Mouse (Mus musculus) neural tube, embryonic 12.5 days (tissue): ENCODE results near the gene Kif22. TPM values are rescaled to one million over a fixed set of nuclear protein-coding genes. Genes with fewer than 3 reads are reported as not detected.
A peak's percentile ranks its signal among the peaks of the same experiment; 100 is the strongest.

ENCODE experiments used
- ATAC-seq: fragments of 200-750 bp; cut with Nextera tagmentation; 2 replicates; pipeline ENCODE4 v1.8.0; 2017; ENCODE audit warnings: low read depth, mild to moderate bottlenecking, moderate TSS enrichment, moderate library complexity; ENCODE audit not compliant: low FRiP score
- H3K27ac ChIP-seq: fragments of 300-500 bp; sonication (generic); 2 replicates; pipeline ENCODE4 v1.5.1; 2016
- H3K27me3 ChIP-seq: fragments of 300-500 bp; sonication (generic); replicated peaks from 2 replicates; pipeline ENCODE4 v1.6.1; 2016; ENCODE audit warnings: mild to moderate bottlenecking
- H3K36me3 ChIP-seq: fragments of 300-500 bp; sonication (generic); 2 replicates; pipeline ENCODE4 v1.6.1; 2016; ENCODE audit warnings: mild to moderate bottlenecking
- H3K4me1 ChIP-seq: fragments of 300-500 bp; sonication (generic); 2 replicates; pipeline ENCODE4 v1.6.1; 2016
- H3K4me2 ChIP-seq: fragments of 300-500 bp; sonication (generic); replicated peaks from 2 replicates; pipeline ENCODE4 v1.6.1; 2016; ENCODE audit warnings: mild to moderate bottlenecking
- H3K4me3 ChIP-seq: fragments of 300-500 bp; sonication (generic); 2 replicates; pipeline ENCODE4 v1.5.1; 2016
- H3K9ac ChIP-seq: fragments of 300-500 bp; sonication (generic); 2 replicates; pipeline ENCODE4 v1.6.1; 2016; ENCODE audit warnings: mild to moderate bottlenecking
- H3K9me3 ChIP-seq: fragments of 300-500 bp; sonication (generic); 2 replicates; pipeline ENCODE4 v1.6.1; 2016; ENCODE audit warnings: mild to moderate bottlenecking
- WGBS: fragments of 180-500 bp; shearing (Covaris S2); methylation state at CpG from one replicate; pipeline ENCODE4 v1.1.7; 2016; 5-methylcytosine and 5-hydroxymethylcytosine counted together
- polyA plus RNA-seq: library from polyadenylated mRNA; unstranded; fragments of >200 nt; fragmentation: Nextera tagmentation; extraction: Ambion mirVana; gene quantifications from 2 replicates; pipeline ENCODE4 v1.2.1, GENCODE M21; 2016

The Kif22 gene
- polyA plus RNA-seq, 1 experiment from 2014 or later: 93.0 TPM

- H3K4me3 ChIP-seq: peak overlapping the region; percentile 98
- peaks cover 43% of the 10 kb centered on the region for H3K4me1 ChIP-seq
- peak overlapping the region; percentile 89 for H3K9ac ChIP-seq
- H3K27me3 ChIP-seq: no peaks in the 10 kb centered on the region
- peak overlapping the region; percentile 98 for H3K4me2 ChIP-seq
- H3K36me3 ChIP-seq: peaks cover 61% of the 10 kb centered on the region
- H3K9me3 ChIP-seq: no peaks in the 10 kb centered on the region
- H3K27ac ChIP-seq: peak overlapping the region; percentile 98
- WGBS: 3% methylated on average over 5 of the region's 48 CpGs
- peak; percentile 8; the same call in 1 of the 2 replicates for ATAC-seq
These were observed 15.7 kb downstream of the Kif22 start for GRCm38 (mm10) chr7:127026616-127026983.

- H3K36me3 ChIP-seq: peaks cover 58% of the 10 kb centered on the region
- peak; percentile 21 for ATAC-seq
- WGBS: under 1% methylated on average over 47 of the region's 48 CpGs
- H3K4me3 ChIP-seq: peak overlapping the region; percentile 98
- H3K9ac ChIP-seq: peak overlapping the region; percentile 89
- peaks cover 47% of the 10 kb centered on the region for H3K4me1 ChIP-seq
- H3K4me2 ChIP-seq: peak overlapping the region; percentile 98
- no peaks in the 10 kb centered on the region for H3K27me3 ChIP-seq
- H3K27ac ChIP-seq: peak overlapping the region; percentile 98
- no peaks in the 10 kb centered on the region for H3K9me3 ChIP-seq
These were observed 16.1 kb downstream of the Kif22 start for GRCm38 (mm10) chr7:127026161-127026600.

- H3K4me3 ChIP-seq: peak overlapping the region; percentile 98
- no peaks in the 10 kb centered on the region for H3K27me3 ChIP-seq
- no peaks in the 10 kb centered on the region for H3K9me3 ChIP-seq
- peak overlapping the region; percentile 98 for H3K4me2 ChIP-seq
- peaks cover 52% of the 10 kb centered on the region for H3K4me1 ChIP-seq
- peaks cover 53% of the 10 kb centered on the region for H3K36me3 ChIP-seq
- peak overlapping the region; percentile 98 for H3K27ac ChIP-seq
- under 1% methylated on average over 59 of the region's 65 CpGs for WGBS
- 0 out of 2 replicates have a peak, but pooled peaks have one; percentile 2 for ATAC-seq
- peak overlapping the region; percentile 89 for H3K9ac ChIP-seq
These were observed 16.6 kb downstream of the Kif22 start for GRCm38 (mm10) chr7:127025556-127026160.

- H3K4me3 ChIP-seq: peak overlapping the region; percentile 98
- H3K36me3 ChIP-seq: peaks cover 46% of the 10 kb centered on the region
- peak; percentile 30; the same call in 1 of the 2 replicates for ATAC-seq
- peak overlapping the region; percentile 89 for H3K9ac ChIP-seq
- H3K27ac ChIP-seq: peak overlapping the region; percentile 98
- H3K4me1 ChIP-seq: peaks cover 59% of the 10 kb centered on the region
- H3K27me3 ChIP-seq: no peaks in the 10 kb centered on the region
- WGBS: under 1% methylated on average over 30 of the region's 30 CpGs
- peak overlapping the region; percentile 98 for H3K4me2 ChIP-seq
- no peaks in the 10 kb centered on the region for H3K9me3 ChIP-seq
These were observed 17.3 kb downstream of the Kif22 start for GRCm38 (mm10) chr7:127024755-127025555.

GRCm38 (mm10) chr7:127023896-127024690, 18.2 kb downstream of the Kif22 start:
- peaks cover 43% of the 10 kb centered on the region for H3K36me3 ChIP-seq
- no peaks in the 10 kb centered on the region for H3K9me3 ChIP-seq
- H3K27me3 ChIP-seq: no peaks in the 10 kb centered on the region
- ATAC-seq: no peak
- H3K27ac ChIP-seq: no peak overlapping the region
- peak overlapping the region; percentile 89 for H3K9ac ChIP-seq
- peak overlapping the region; percentile 98 for H3K4me3 ChIP-seq
- 39% methylated on average over 19 of the region's 19 CpGs for WGBS
- H3K4me1 ChIP-seq: peaks cover 65% of the 10 kb centered on the region
- H3K4me2 ChIP-seq: peak overlapping the region; percentile 98

GRCm38 (mm10) chr7:127023272-127023691, 19.0 kb downstream of the Kif22 start:
- Histone ChIP-seq H3K36me3 (peaks cover 35% of the 10 kb centered on the region), H3K9me3 (no peaks in the 10 kb centered on the region), H3K27ac (no peak overlapping the region; the same call in 1 of the 2 replicates), H3K4me2 (peak overlapping the region; percentile 98), H3K27me3 (no peaks in the 10 kb centered on the region), H3K4me1 (peaks cover 72% of the 10 kb centered on the region), H3K9ac (peak overlapping the region; percentile 89), H3K4me3 (peak overlapping the region; percentile 98)
- no peak for ATAC-seq
- 79% methylated on average over 13 of the region's 13 CpGs for WGBS

- peak overlapping the region; percentile 98; the same call in 1 of the 2 replicates for H3K4me3 ChIP-seq
- H3K27me3 ChIP-seq: no peaks in the 10 kb centered on the region
- WGBS: 83% methylated on average over 7 of the region's 7 CpGs
- H3K9me3 ChIP-seq: no peaks in the 10 kb centered on the region
- no peak for ATAC-seq
- H3K4me2 ChIP-seq: peak overlapping the region; percentile 98
- peaks cover 72% of the 10 kb centered on the region for H3K4me1 ChIP-seq
- H3K36me3 ChIP-seq: peaks cover 33% of the 10 kb centered on the region
- peak overlapping the region; percentile 89 for H3K9ac ChIP-seq
- no peak overlapping the region for H3K27ac ChIP-seq
These were observed 19.6 kb downstream of the Kif22 start for GRCm38 (mm10) chr7:127022528-127023271.

- WGBS: 39% methylated on average over 5 of the region's 5 CpGs
- peak overlapping the region; percentile 98 for H3K4me2 ChIP-seq
- 0 out of 2 replicates have a peak overlapping the region, but pooled peaks have one; percentile 57 for H3K27ac ChIP-seq
- peaks cover 33% of the 10 kb centered on the region for H3K36me3 ChIP-seq
- ATAC-seq: no peak
- H3K4me3 ChIP-seq: peak overlapping the region; percentile 44; the same call in 1 of the 2 replicates
- H3K9ac ChIP-seq: peak overlapping the region; percentile 69
- peaks cover 72% of the 10 kb centered on the region for H3K4me1 ChIP-seq
- no peaks in the 10 kb centered on the region for H3K27me3 ChIP-seq
- no peaks in the 10 kb centered on the region for H3K9me3 ChIP-seq
These were observed 20.4 kb downstream of the Kif22 start for GRCm38 (mm10) chr7:127021563-127022527.

- under 1% methylated on average over 37 of the region's 37 CpGs for WGBS
- H3K27me3 ChIP-seq: no peaks in the 10 kb centered on the region
- peak within 1 kb of the TSS; percentile 44 for H3K4me3 ChIP-seq
- H3K4me2 ChIP-seq: peak within 1 kb of the TSS; percentile 98
- peaks cover 33% of the 10 kb centered on the region for H3K36me3 ChIP-seq
- no peak for ATAC-seq
- peak within 1 kb of the TSS; percentile 69 for H3K9ac ChIP-seq
- H3K4me1 ChIP-seq: peaks cover 74% of the 10 kb centered on the region
- H3K9me3 ChIP-seq: no peaks in the 10 kb centered on the region
- H3K27ac ChIP-seq: peak within 1 kb of the TSS; percentile 57
These were observed 21.2 kb downstream of the Kif22 start, which contains the start of the genes Gm42742 and Prrt2 for GRCm38 (mm10) chr7:127020901-127021562. Gene Gm42742 (minus strand): TSS chr7:127021097. Gene Prrt2 (minus strand): TSS chr7:127021211.

GRCm38 (mm10) chr7:127020491-127020890, 21.8 kb downstream of the Kif22 start:
- H3K4me1 ChIP-seq: peaks cover 80% of the 10 kb centered on the region

More at GRCm38 (mm10) chr7:127020491-127020890, 21.8 kb downstream of the Kif22 start:
- Histone ChIP-seq H3K27ac (no peak overlapping the region), H3K4me3 (peak overlapping the region; percentile 44), H3K4me2 (peak overlapping the region; percentile 98), H3K9me3 (no peaks in the 10 kb centered on the region), H3K9ac (peak overlapping the region; percentile 69), H3K36me3 (peaks cover 35% of the 10 kb centered on the region), H3K27me3 (no peaks in the 10 kb centered on the region)
- 39% methylated on average over 5 of the region's 5 CpGs for WGBS
- ATAC-seq: no peak
